Mouse (Mus musculus): ENCODE measurements around the gene Rock2. TPM values are rescaled to one million over a fixed set of nuclear protein-coding genes. Genes with fewer than 3 reads are reported as not detected.

Rock2 gene
- polyA plus RNA-seq, 1 experiment from 2014 or later = 17.8 TPM

DNA sequence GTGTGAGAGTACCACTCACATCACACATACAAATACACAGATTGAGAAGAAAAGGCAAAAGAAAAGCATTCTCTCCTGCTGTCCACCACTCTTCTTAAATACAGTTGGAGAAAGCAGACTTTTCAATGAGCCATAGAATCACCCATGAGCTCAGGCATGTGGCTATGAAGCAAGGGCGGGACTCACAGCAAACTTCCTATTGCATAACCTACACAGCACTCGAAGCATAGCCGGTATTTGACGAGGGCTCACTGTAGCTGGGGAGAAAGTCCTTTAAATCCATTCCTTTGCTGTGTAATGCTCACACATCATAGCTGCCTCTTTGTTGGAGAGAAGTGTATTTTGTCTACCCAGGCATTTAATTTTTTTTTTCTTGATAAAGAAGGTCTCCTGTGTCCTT lies 19.4 kb upstream of the Rock2 start:
- Histone ChIP-seq H3K4me2 (ENCODE audit: low read length) (no peak overlapping the region), H3K27ac (replicated peaks; ENCODE audit: low read depth, low read length) (no peak overlapping the region), H3K9me3 (ENCODE audit: control insufficient read depth, low read length) (no peaks in the 10 kb centered on the region), H3K4me3 (replicated peaks; ENCODE audit: low read depth, low read length) (no peak overlapping the region), H3K9ac (replicated peaks; ENCODE audit: low read length) (no peak overlapping the region), H3K4me1 (ENCODE audit: control insufficient read depth, insufficient read depth, low read length) (no peaks in the 10 kb centered on the region; the same call in 1 of the 2 replicates), H3K36me3 (ENCODE audit: control insufficient read depth, insufficient read depth, low read length) (no peaks in the 10 kb centered on the region), H3K27me3 (ENCODE audit: control insufficient read depth, insufficient read depth, low read length) (no peaks in the 10 kb centered on the region)
- ATAC-seq (ENCODE audit: low FRiP score, low TSS enrichment) (no peak), DNase-seq (no peak)
- WGBS = 82% methylated on average over 4 of the region's 4 CpGs

DNA sequence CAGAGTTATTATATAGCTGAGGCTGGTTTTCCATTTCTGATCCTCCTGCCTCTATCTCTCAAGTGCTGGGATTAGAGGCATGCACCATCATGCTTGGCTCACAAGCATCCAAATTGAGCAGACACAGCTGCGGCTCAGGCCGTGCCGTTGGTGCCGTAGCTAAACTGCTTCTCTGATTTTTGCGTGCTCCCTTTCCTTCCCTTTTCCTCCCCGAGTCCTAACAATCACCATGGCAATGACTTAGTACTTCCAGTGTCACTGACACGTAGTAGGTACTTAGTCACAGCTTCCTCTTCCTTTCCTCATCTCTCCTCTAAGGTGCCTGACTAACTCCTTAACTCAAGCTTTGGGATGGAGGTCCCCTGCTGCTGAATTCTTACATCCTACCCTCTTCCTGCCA lies 19.0 kb upstream of the Rock2 start:
- H3K4me3 ChIP-seq (replicated peaks; ENCODE audit: low read depth, low read length) = no peak overlapping the region
- H3K36me3 ChIP-seq (ENCODE audit: control insufficient read depth, insufficient read depth, low read length) = no peaks in the 10 kb centered on the region
- DNase-seq (no peak), ATAC-seq (ENCODE audit: low FRiP score, low TSS enrichment) (no peak)
- WGBS = 83% methylated on average over 7 of the region's 7 CpGs
- H3K4me1 ChIP-seq (ENCODE audit: control insufficient read depth, insufficient read depth, low read length) = no peaks in the 10 kb centered on the region
- no peaks in the 10 kb centered on the region for H3K27me3 ChIP-seq (ENCODE audit: control insufficient read depth, insufficient read depth, low read length)
- no peaks in the 10 kb centered on the region for H3K9me3 ChIP-seq (ENCODE audit: control insufficient read depth, low read length)
- no peak overlapping the region for H3K9ac ChIP-seq (replicated peaks; ENCODE audit: low read length)
- H3K4me2 ChIP-seq (ENCODE audit: low read length) = no peak overlapping the region
- H3K27ac ChIP-seq (replicated peaks; ENCODE audit: low read depth, low read length) = no peak overlapping the region

GRCm38 (mm10) chr12:16876667-16877066 lies 18.0 kb upstream of the Rock2 start:
- no peak for ATAC-seq (ENCODE audit: low FRiP score, low TSS enrichment)
- no peaks in the 10 kb centered on the region for H3K4me1 ChIP-seq (ENCODE audit: control insufficient read depth, insufficient read depth, low read length)
- H3K4me3 ChIP-seq (replicated peaks; ENCODE audit: low read depth, low read length) = no peak overlapping the region
- H3K27me3 ChIP-seq (ENCODE audit: control insufficient read depth, insufficient read depth, low read length) = no peaks in the 10 kb centered on the region
- no peak overlapping the region for H3K9ac ChIP-seq (replicated peaks; ENCODE audit: low read length)
- no peaks in the 10 kb centered on the region for H3K9me3 ChIP-seq (ENCODE audit: control insufficient read depth, low read length)
- no peak overlapping the region for H3K4me2 ChIP-seq (ENCODE audit: low read length)
- no peak for DNase-seq
- WGBS = 35% methylated on average over 3 of the region's 3 CpGs
- no peak overlapping the region for H3K27ac ChIP-seq (replicated peaks; ENCODE audit: low read depth, low read length)
- no peaks in the 10 kb centered on the region for H3K36me3 ChIP-seq (ENCODE audit: control insufficient read depth, insufficient read depth, low read length)

DNA sequence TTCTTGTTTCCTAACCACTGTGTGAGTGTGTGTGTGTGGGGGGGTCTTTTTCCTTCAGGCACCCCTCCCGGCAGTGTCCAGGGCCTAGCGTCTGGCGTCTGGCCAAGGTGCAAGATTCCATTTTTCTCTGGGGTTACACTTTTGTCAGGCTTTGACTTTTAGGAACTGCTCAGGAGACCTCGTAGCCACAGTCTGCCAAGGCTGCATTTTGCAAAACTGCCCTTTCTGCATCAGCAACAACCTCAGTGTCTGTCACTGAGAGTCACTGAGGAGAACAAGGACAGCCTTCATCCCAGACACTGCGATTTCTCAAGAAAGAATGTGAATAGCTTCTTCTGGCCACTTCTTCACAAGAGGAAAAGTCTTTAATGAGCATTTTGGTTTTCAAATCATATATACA lies 17.6 kb upstream of the Rock2 start:
- no peaks in the 10 kb centered on the region for H3K4me1 ChIP-seq (ENCODE audit: control insufficient read depth, insufficient read depth, low read length)
- no peaks in the 10 kb centered on the region for H3K27me3 ChIP-seq (ENCODE audit: control insufficient read depth, insufficient read depth, low read length)
- no peak for ATAC-seq (ENCODE audit: low FRiP score, low TSS enrichment)
- H3K4me3 ChIP-seq (replicated peaks; ENCODE audit: low read depth, low read length) = no peak overlapping the region
- WGBS = 62% methylated on average over 5 of the region's 5 CpGs
- H3K9ac ChIP-seq (replicated peaks; ENCODE audit: low read length) = no peak overlapping the region
- H3K9me3 ChIP-seq (ENCODE audit: control insufficient read depth, low read length) = no peaks in the 10 kb centered on the region
- no peaks in the 10 kb centered on the region for H3K36me3 ChIP-seq (ENCODE audit: control insufficient read depth, insufficient read depth, low read length)
- no peak for DNase-seq
- no peak overlapping the region for H3K4me2 ChIP-seq (ENCODE audit: low read length)
- no peak overlapping the region for H3K27ac ChIP-seq (replicated peaks; ENCODE audit: low read depth, low read length)

GRCm38 (mm10) chr12:16877679-16878078 lies 17.0 kb upstream of the Rock2 start:
- Histone ChIP-seq H3K4me1 (ENCODE audit: control insufficient read depth, insufficient read depth, low read length) (no peaks in the 10 kb centered on the region), H3K4me3 (replicated peaks; ENCODE audit: low read depth, low read length) (no peak overlapping the region), H3K9ac (replicated peaks; ENCODE audit: low read length) (no peak overlapping the region), H3K27me3 (ENCODE audit: control insufficient read depth, insufficient read depth, low read length) (no peaks in the 10 kb centered on the region), H3K9me3 (ENCODE audit: control insufficient read depth, low read length) (no peaks in the 10 kb centered on the region), H3K27ac (replicated peaks; ENCODE audit: low read depth, low read length) (no peak overlapping the region), H3K4me2 (ENCODE audit: low read length) (no peak overlapping the region), H3K36me3 (ENCODE audit: control insufficient read depth, insufficient read depth, low read length) (no peaks in the 10 kb centered on the region)
- ATAC-seq (ENCODE audit: low FRiP score, low TSS enrichment) (no peak), DNase-seq (no peak)
- WGBS = 58% methylated on average over 1 of the region's 1 CpGs

DNA sequence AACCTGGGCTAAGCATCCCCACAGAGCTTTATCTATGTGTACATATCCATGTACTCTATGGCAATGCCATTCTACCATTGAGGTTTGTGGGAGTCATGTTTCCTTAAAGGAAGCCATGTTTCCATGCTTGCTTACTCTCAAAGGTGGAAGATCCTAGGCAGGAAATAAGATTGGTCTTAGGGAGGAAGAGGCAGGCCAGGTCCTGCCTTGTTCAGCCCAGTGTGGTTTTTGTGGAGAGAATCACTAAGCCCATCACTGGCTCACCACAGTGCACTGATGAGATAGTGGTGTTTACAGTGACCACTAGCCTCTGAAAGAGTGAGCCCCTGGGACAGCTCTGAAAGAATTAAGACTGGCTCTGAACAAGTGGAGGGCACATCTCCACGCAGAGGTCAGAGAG lies 15.3 kb upstream of the Rock2 start:
- no peak overlapping the region for H3K9ac ChIP-seq (replicated peaks; ENCODE audit: low read length)
- 82% methylated on average over 1 of the region's 1 CpGs for WGBS
- H3K27ac ChIP-seq (replicated peaks; ENCODE audit: low read depth, low read length) = no peak overlapping the region
- H3K4me2 ChIP-seq (ENCODE audit: low read length) = no peak overlapping the region
- H3K4me3 ChIP-seq (replicated peaks; ENCODE audit: low read depth, low read length) = no peak overlapping the region
- no peaks in the 10 kb centered on the region for H3K9me3 ChIP-seq (ENCODE audit: control insufficient read depth, low read length)
- DNase-seq (no peak), ATAC-seq (ENCODE audit: low FRiP score, low TSS enrichment) (no peak)
- H3K36me3 ChIP-seq (ENCODE audit: control insufficient read depth, insufficient read depth, low read length) = no peaks in the 10 kb centered on the region
- no peaks in the 10 kb centered on the region for H3K27me3 ChIP-seq (ENCODE audit: control insufficient read depth, insufficient read depth, low read length)
- H3K4me1 ChIP-seq (ENCODE audit: control insufficient read depth, insufficient read depth, low read length) = no peaks in the 10 kb centered on the region

DNA sequence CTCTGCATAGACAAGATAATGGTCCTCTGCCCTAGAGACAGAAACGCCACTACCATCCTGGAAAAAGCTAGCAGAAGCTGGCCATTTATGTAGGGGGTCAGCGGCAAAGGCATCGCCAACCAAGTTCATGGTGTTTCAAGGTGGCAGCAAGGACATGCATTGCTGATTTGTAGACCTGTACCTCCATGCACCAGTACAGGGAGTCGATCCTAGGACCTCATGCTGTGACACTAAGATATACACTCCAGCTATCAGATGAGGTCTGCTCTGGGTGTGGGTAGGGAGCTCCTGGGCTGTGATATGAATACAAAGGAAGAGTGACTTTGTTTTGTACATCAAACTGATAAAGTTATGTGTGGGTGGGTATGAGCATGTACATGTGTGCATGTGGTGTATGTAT lies 14.6 kb upstream of the Rock2 start:
- Histone ChIP-seq H3K9ac (replicated peaks; ENCODE audit: low read length) (no peak overlapping the region), H3K4me2 (ENCODE audit: low read length) (no peak overlapping the region), H3K36me3 (ENCODE audit: control insufficient read depth, insufficient read depth, low read length) (no peaks in the 10 kb centered on the region), H3K9me3 (ENCODE audit: control insufficient read depth, low read length) (no peaks in the 10 kb centered on the region), H3K4me3 (replicated peaks; ENCODE audit: low read depth, low read length) (no peak overlapping the region), H3K27me3 (ENCODE audit: control insufficient read depth, insufficient read depth, low read length) (no peaks in the 10 kb centered on the region), H3K4me1 (ENCODE audit: control insufficient read depth, insufficient read depth, low read length) (no peaks in the 10 kb centered on the region), H3K27ac (replicated peaks; ENCODE audit: low read depth, low read length) (no peak overlapping the region)
- ATAC-seq (ENCODE audit: low FRiP score, low TSS enrichment) (no peak), DNase-seq (no peak)
- 89% methylated on average over 4 of the region's 4 CpGs for WGBS

DNA sequence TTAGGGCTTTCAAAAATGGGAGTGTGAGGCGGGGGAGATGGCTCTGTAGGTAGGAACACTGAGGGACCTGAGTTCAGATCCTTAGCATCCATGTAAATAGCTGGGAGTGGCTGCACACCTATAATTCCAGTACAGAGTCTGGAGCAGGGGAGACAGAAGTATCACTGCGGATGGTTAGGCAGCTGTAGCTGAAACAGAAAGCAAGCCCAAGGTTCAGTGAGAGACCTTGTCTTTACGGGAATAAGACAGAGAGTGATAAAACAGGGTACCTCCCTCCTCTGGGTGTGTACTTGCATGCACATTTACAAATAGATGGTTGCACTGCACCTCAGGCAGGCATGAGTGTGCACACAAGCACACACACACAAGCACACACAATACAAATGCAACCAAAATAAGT lies 12.3 kb upstream of the Rock2 start:
- Histone ChIP-seq H3K4me2 (ENCODE audit: low read length) (no peak overlapping the region), H3K27me3 (ENCODE audit: control insufficient read depth, insufficient read depth, low read length) (no peaks in the 10 kb centered on the region), H3K9ac (replicated peaks; ENCODE audit: low read length) (no peak overlapping the region), H3K36me3 (ENCODE audit: control insufficient read depth, insufficient read depth, low read length) (no peaks in the 10 kb centered on the region), H3K27ac (replicated peaks; ENCODE audit: low read depth, low read length) (no peak overlapping the region), H3K9me3 (ENCODE audit: control insufficient read depth, low read length) (no peaks in the 10 kb centered on the region), H3K4me3 (replicated peaks; ENCODE audit: low read depth, low read length) (no peak overlapping the region), H3K4me1 (ENCODE audit: control insufficient read depth, insufficient read depth, low read length) (no peaks in the 10 kb centered on the region)
- 88% methylated on average over 3 of the region's 3 CpGs for WGBS
- DNase-seq = no peak
- no peak for ATAC-seq (ENCODE audit: low FRiP score, low TSS enrichment)

DNA sequence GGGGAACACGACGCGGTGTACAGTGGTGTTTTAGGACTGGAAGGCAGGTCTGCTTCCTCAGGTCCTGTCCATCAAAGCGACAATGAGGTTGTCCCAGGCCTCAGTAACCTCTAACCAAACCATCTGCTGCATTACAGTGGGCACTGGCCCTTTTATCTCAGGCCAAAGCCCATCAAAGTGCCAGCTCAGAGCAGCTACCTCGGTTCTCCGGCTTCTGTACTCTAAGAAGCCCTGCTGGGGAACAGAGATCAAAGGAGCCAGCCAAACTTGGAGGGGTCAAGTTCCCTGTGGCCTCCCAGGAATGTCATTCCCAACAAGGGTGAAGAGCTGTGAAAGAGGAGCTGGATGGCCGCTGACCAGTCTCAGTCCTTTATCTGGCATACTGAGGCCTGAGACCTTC lies 11.6 kb upstream of the Rock2 start:
- no peaks in the 10 kb centered on the region for H3K36me3 ChIP-seq (ENCODE audit: control insufficient read depth, insufficient read depth, low read length)
- H3K4me1 ChIP-seq (ENCODE audit: control insufficient read depth, insufficient read depth, low read length) = no peaks in the 10 kb centered on the region
- no peak overlapping the region for H3K4me2 ChIP-seq (ENCODE audit: low read length)
- no peaks in the 10 kb centered on the region for H3K27me3 ChIP-seq (ENCODE audit: control insufficient read depth, insufficient read depth, low read length)
- H3K27ac ChIP-seq (replicated peaks; ENCODE audit: low read depth, low read length) = no peak overlapping the region
- DNase-seq (no peak), ATAC-seq (ENCODE audit: low FRiP score, low TSS enrichment) (no peak)
- 67% methylated on average over 7 of the region's 7 CpGs for WGBS
- H3K4me3 ChIP-seq (replicated peaks; ENCODE audit: low read depth, low read length) = no peak overlapping the region
- H3K9me3 ChIP-seq (ENCODE audit: control insufficient read depth, low read length) = no peaks in the 10 kb centered on the region
- no peak overlapping the region for H3K9ac ChIP-seq (replicated peaks; ENCODE audit: low read length)
